Mouse (Mus musculus) frontal cortex, postnatal 14 days (tissue): Measurements from ENCODE around the gene Pja2.
"Not testable (repeated sequence)": the region's sequence is repeated elsewhere in the genome, so short reads cannot be mapped to it uniquely, and the experiment has no call there.

Experiments used
- DNase-seq, 2 experiments: peaks; one replicate each; pipeline ENCODE4 v3.0.0; 2022; ENCODE audit warnings: low spot score in 2 of 2

The Pja2 gene

DNA sequence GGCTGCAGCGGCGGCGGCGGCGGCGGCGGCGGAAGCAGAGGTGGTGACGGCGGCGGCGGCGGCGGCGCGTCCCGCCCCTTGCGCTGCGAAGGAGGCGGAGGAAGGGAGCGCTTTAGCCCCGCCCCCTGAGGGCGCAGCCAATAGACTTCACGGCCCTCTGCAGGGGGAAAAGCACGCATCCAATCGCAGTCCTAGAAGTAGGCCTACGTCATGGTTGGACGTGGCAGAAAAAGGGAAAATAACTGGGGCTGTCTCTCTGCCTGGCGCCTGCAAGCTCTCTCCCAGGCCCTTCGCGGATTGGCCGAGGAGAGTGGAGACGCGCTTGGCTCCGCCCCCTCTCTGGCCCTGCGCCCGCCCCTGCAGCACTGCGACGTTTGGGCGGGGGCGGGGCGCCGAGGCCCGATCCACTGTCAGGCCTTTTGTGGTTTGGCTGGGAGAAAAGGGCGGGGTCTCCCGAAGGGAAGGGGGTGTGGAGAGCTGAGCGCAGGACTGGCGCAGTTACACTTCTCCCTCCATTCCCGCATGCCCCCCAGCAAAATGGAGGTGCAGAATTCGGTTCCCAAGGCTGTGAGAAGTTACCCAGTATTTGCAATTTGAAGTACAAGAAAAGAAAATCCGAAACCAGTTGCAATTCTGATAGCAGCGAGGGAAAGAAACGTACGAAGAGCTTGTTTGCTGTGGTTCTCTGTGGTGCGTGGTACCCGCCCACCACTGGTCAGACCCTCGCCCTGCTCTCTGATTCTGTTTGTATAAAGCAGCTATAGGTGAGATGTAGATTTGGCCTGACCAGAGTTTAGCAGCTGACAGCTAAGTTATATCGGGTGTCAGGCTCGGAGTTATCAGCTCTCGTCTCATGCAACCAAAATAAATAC is at the start of gene Pja2:
TSS of gene Pja2 (minus strand) at position 19 of the 872 bp plus-strand sequence.
- DNase-seq = peak; percentile 98 to 99

DNA sequence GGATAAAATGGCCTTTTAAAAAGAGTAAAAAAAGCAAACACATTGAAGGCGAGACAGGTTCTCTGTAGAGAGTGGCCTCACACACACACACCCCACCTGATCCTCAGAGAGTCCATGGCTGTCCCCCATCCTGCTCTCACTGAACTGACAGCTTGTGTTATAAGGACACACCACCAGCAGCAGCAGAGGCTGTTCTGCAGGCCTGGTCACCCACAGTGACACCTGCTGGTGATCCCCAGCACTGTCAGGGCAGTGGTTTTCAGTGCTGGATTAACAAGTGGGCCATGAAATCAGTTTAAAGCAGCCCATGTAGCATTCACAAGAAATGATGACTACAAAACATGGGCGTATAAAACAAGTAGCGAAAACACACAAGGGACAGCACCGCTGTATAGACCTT is 43.6 kb upstream of the Pja2 start:
- peak; percentile 16 to 66 for DNase-seq

DNA sequence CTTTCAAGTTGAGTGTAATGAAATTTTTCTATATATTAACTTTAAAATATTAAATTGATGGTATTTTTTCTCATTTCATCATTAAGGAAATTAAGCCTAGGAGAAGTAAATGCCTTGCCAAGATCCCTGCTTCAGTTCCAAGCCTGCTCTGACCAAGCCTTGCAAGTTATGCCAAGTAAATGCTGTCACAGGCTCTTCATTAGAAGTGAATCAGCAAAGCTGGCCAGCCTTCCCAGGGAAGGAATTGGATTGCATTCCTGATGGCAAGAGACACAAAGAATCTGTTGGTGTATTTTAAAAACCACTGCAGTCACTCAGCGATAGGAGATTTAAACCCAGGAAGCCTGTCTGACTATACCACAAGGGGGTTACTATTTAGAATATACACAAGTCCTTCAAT is 32.0 kb upstream of the Pja2 start:
- no peak for DNase-seq

DNA sequence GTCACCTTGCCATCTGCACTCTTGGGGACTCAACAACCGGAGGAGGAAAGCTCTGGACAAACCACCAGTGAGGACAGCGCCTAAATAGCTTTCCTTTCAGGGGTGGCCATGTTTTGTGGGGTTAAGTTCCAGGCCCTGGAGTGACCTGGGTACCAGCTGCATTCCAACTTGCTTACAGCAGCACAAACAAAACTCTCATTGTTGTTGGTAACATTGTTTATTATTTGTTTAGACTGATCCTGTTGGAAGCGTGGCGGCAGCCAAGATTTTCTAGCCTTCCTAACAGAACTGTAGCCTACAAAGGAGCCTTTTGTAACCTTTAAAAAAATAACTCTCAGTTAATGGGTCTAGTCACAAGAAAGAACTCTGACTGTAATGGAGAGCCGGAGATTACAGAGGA is 30.9 kb upstream of the Pja2 start:
- no peak for DNase-seq

DNA sequence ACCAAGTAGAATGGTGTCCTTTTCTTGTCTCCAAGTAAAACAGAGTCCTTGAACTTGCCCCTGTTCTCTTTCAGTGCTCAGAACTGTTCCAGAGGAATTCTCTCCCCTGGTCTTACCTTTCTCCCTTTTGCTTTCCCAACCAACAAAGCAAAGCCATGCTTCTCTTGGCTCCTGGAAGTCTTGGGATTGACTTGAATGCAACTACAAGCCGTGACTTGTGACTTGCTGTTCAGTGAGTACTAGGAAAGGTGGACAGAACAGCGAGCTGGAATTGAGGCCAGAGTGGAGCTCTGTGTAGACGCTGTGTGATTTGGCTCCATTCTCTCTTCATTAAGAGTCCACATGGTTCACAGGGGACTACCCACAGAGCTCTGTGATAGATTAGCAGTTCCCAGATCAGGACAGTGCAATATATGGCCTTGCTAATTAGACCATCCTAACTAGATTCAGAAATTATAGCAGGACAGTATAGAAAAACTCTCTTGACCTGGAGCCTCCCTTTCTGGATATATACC is 30.3 kb upstream of the Pja2 start:
- DNase-seq = no peak

DNA sequence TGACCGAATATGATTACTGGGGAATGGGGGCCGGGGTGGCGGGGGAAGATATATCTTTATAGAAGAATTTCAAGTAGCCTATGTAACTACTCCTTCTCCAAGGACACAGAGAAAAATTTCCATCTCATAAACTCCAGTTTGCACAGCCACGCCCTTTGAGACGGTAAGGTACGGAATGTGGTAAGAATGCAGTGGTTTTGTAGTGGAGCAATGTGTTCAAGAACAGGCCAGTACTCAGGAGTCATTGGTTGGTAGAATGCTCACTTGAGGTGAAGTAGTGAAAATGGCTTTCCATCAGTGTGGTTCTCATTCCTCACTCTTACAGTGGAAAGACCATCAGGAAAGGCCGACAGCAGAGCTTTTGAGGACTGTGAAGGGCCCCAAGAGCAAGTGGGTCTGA is 22.2 kb upstream of the Pja2 start:
- DNase-seq = no peak

DNA sequence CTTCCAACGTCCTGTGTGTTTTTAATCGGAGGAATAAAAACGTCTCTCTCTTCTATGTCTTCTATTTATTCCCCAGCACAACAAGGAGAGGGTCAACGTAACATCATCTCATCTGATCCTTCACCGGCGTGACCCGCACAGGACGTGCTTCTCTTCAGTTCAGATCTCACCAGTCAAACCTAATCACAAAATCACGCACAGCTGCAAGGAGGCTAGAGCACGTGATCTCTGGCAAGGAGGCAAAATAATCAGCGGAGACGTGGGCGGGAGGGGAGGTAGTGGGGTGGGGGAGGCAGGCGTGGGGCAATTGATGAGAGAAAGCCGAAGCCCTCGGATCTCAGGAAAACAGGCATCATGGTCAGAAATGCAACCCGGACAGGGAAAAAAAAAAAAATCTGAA is 14.4 kb upstream of the Pja2 start:
- DNase-seq = no peak

DNA sequence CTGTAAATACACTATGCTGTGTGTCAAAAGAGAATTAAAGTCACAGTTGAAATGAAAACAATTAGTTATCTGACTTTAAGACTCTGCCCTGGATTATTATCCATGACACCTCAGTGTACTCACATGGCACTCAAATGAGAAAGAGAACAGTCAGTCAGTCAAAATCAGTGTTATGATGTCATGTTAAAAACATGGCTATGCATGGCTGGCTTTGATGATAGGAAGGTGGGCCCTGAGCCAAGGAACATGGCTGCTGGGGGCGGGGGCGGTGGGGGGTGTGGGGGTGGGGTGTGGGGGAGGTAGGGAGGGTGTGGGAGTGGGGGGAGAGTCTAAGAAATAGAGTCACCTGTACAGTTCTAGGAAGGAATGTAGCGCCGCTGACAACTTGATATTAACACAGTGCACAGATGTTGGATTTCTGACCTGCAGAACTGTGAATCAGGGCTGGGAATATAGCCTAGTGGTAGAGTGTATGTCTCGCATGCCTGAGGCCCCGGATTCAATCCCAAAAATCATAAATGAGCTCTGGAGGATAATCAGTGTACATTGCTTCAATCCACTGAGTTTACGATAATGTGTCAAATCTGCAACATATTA is 13.0 kb upstream of the Pja2 start:
- DNase-seq = no peak

DNA sequence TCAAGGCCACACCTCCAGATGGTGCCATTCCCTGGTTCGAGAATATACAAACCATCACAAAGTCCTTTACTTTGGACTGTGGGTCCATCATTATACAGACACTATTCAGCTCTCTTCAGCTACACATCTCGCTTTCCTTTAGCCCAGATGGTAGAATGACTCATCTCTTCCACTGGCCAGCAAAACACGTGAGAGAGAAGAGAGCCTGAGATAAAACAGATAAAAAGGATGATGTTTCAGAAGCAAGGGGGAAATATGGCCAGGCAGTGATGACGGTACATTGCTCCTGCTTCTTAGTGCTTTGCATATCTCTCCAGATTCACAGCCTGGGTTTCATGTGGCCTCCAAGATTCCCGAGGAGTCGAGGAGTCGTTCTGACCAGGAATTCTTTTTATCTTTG is 10.0 kb upstream of the Pja2 start:
- no peak for DNase-seq

DNA sequence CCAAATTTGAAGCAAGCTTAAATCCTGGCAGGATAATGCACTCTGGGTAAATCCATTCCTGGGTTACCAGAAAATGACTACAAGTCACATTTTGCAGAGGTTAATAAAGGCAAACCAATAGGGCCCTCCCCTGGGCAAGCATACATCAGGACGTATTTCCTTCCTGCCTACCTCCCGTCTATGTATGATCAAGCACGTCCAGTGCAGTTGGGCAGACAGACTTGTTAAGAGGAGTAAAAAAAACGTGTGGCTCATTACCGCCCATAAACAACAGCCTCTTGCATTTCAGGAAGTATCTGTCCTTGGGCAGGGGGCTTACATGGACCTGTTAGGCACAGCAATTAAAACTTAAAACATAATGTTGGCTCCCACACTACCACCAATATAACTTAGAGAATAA is 8.0 kb upstream of the Pja2 start:
- DNase-seq = no peak

DNA sequence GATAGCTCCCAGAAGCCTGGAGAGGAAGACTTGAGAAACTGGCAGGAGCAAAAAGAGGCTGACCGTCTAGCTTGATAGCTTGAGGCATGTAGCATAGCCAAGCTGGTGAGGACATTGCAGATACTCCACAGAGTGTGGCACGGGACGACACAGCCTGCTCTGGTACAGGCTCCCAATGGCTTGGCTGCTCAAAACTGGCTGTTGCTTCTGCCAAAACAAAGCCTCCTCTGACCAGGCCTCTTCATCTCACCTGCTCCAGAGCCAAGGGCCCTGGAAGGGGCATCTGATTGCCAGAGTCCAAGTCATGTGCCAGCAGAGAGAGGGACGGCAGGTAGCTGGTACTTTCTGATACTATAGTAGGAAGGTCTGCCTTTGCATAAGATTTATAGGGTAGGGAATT is 5.5 kb upstream of the Pja2 start:
- no peak for DNase-seq

DNA sequence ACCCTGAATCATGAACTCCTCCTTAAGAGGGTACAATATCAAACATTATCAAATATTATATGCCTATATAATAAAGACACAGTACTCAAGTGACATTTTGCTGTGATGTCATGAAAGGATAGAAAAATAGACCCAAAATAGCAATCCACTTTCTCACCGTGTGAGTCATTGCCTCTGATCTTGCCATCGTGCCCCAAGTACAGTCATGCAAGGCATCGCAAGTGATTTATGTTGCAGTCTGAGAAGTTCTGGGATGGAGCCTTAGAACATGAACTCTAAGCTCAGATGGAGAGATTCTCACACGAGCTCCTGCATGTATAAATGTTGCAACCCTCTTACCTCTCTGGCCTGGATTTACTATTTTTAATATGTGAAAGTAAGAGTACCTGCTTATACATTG is 2.2 kb upstream of the Pja2 start:
- no peak for DNase-seq

DNA sequence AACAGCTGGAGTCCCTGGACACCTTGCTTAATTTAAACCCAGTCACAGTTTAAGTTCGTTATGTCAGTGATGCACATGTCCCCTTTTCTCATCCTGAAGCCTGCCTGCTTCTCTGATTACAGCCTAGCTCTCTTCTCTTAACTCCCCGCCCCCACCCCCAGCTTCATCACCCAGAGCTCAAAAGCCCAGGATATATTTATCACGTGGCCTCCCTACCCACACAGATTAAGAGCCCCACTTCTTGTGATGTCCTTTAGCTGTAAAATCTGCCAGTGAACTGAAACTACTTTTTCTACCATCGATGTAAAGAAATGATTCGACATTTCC is 1.0 kb upstream of the Pja2 start:
- no peak for DNase-seq

DNA sequence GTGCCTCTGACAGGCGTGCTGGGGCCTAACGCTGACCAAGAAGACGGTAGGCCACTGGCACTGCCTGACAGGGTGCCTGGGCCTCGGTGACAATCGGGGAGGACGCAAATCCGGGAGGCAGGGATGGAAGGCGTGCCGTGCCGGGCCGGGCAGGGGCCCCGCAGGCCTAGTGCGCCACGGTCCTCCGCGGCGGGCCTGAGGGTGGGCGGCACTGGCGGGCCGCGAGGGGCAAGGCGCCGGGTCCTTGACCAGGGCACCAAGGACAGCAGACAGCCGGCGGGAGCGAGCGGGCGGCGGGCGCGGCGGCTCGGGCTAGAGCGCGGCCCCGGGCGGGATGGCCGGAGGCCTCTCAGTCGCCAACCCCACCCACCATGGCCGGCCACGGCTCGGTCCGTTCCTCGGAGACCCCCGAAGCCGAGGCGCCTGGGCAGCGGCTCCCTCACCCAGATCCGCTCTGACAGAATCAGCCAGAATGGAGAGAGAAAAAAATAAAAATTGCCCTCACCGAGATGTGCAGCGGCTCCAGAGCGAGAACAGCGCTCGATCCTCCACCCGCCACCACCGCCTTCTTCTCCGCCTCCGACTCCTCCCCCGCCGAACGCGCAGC is 322 bp downstream of the Pja2 start:
- DNase-seq = peak in 1 of 2 experiments; percentile 38

DNA sequence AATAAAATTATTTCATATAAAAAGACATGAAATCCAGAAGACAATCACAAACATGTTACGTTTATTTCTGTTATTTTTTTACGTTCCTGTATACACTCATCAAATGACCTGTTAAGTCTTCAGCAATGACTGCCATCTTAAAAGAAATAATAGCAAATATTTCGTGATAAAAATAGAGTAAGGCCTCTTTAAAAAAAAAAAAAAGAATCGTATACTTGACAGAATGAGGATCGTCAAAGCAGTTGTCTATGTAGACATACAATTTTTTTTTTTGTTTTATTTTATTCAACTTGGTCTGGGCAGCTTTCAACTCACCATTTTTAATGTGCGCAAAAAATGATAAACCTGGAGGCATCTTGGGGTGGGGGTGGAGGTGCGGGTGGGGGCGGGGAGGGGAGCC is 831 bp downstream of the Pja2 start:
- DNase-seq = no peak

DNA sequence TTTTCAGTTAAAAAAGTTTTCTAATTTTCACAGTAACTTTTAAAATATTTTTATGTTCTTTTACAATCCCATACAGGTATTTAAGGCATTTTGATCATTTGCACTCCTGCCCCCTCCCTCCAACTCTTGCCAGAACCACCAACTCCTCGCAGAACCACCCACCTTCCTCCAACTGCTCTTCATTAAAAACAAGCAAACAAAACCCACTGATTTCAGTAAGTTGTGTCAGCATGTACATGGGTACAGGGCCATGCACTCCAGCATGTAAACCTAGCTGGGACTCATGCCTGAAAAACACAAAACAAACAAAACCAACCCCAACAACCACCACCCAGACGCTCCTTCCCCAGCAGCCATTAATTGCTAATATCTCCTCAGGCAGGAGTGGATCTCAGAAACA is 7.2 kb downstream of the Pja2 start:
- no peak for DNase-seq

DNA sequence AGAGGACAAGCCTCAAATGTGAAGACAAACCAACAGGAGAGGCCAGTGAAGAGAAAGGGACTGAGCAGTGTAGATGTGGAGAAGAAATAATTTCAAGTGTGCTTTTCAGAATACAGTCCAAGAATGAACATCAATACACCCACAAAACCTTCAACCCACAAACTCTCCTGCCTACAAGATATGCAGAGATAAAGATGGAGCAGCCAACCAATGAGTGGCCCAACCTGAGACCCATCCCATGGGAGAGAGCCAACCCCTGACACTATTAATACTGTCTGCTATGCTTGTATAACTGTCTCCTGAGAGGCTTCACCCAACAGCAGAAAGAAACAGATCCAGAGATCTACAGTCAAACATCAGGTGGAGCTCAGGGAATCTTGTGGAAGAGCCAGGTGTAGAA is 16.3 kb downstream of the Pja2 start:
- no peak for DNase-seq

DNA sequence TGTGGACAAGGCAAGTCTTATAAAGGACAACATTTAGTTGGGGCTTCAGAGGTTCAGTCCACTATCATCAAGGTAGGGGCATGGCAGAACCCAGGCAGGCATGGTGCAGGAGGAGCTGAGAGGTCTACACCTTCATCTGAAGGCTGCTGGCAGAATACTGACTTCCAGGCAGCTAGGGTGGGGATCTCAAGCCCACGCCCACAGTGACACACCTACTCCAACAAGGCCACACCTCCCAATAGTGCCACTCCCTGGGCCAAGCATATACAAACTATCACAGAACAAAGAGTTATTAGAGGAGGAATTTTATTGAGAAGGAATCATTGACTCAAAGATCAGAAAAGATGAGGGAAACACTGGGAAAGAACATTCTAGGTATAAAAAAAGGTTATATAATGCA is 17.2 kb downstream of the Pja2 start:
- DNase-seq = not testable (repeated sequence)

DNA sequence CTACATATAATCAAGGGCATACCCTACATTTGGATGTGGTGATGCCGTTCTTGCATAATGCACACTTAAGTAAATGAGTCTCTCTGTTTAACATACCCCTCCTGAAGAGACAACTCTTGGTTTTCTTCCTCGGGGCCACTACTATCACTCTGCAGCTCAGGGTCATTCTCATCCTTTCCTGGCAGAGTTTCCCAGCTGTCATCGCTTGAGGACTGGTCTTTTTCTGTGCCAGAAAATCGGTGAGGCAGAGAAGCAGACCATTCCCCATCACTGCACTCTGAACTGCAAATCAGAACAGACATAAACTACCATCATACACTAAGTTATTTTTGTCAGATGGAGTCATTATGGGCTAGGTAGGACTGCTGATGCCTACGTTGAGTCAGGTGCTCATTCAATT is 34.1 kb downstream of the Pja2 start:
- DNase-seq = no peak

DNA sequence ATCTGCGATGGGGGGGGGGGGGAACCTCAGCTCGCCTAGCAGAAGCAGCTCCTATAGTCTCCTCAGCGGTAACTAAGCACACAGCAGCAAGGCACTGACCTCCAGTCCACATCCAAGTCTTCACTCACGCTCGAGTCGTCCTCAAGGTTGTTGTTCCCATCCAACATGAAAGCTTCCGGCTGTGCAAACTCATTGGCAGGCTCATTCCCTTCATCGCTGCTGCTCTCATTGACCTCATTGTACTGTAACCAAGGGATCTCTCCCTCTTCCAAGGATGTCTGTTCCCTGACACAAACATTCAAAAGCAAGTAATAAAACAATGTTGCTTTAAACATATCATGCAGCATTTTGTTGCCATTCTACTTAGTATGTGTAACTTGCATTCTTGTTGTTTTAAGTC is 39.0 kb downstream of the Pja2 start:
- DNase-seq = no peak

DNA sequence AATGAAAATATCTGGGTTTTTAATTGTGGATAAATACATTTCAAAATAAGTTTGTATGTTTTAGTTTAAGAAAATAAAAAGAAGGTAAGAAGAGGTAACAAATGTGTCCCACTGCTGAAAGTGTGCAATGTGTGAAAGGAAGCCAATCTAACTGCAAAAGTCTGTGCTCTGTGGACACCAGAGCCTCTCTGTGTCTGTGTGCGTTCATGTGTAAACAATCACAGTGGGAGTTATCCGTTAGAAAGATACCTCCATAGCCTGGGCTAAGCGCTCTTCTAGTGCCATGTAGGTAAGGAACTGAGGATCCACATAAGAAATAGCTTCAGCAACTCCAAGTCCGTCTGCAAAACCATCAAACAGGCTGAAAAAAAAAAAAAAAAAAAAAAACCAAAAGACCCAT is 42.0 kb downstream of the Pja2 start:
- no peak for DNase-seq

DNA sequence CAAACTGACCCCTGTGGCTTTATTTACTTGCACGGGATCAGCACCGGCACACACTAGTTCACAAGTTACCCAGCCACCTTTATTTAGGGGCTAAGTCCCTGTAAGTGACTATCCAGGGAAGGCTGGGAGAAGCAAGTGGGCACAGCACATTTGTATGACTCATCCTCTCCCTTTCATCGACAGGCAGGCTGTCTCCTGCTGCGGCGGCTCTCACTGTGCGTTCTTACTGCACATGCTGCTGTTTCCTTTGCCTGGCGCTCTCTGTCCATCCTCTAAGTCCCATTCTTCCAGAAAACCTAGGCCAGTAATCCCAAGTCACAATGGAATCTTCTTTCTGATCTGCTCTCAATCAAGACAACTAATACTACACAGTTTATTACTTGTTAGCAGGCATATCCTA is 43.7 kb downstream of the Pja2 start:
- DNase-seq = no peak

DNA sequence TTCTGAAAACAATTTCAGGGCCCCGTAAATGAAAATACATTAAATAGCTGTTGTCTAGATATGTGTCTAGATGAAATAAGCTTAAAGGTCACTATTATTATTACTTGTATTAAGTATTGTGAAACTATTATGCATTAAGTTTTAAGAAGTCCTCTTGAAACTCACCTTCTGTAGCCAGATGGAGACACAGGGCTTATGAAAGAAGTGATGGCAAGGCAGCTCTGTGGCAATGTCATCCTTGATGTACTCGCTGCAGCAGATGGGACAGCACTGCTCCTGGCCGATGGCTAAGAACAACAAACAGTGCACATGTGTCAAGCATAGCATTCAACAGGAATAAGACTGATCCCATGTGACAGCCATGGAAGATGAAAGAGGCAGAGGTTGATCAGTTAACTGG is 44.9 kb downstream of the Pja2 start:
- DNase-seq = no peak
